Mouse (Mus musculus): Measurements from ENCODE around the gene Cmtm8. TPM values are rescaled to one million over a fixed set of nuclear protein-coding genes. Genes with fewer than 3 reads are reported as not detected.
A peak's percentile ranks its signal among the peaks of the same experiment; 100 is the strongest.

Cmtm8 gene
- polyA plus RNA-seq, 1 experiment from 2014 or later, result 7.9 TPM

DNA sequence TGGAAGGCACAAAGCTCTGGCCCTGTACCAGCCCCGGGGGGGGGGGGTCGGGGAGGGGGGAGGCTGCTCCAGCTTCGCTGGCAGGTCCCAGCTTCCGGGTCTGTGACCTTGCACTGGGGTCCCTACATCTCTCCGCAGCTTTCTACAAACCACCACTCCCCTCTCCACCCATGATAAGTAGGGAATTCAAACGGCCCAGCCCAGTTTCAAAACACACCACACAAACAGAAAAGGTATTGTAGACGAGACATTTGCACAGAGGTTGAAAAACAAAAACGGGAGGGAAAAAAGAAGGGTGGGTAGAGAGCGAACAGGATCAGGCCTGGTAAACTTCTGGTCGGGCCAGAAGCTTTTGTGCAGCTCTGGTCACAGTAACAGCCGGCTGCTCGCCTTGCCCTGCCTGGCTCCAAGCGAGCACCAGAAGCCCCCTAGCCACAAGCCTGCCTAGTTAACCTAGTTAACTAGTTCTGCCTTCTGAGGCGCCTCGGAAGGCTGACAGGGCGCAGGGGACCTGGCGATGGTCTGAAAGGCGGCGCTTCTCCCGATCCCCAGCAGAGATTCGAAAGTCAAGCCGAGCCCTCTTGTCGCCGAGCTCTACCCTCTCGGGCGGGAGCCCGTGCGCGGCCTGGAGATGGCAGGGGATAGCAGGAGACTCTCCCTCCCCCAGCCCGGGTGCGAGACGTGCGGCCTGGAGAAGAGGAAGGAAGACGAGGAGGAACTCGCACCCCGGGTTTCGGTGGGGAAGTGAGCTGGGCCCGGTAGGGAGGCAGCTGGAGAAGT lies 63.0 kb downstream of the Cmtm8 start:
- no peaks in the 10 kb centered on the region for H3K27me3 ChIP-seq
- peak; percentile 57 for ATAC-seq (replicated peaks)
- H3K9me3 ChIP-seq, result no peaks in the 10 kb centered on the region
- peak overlapping the region; percentile 29; the same call in 1 of the 2 replicates for H3K27ac ChIP-seq (replicated peaks)
- peak overlapping the region; percentile 57 for H3K4me3 ChIP-seq
- peak overlapping the region; percentile 99 for H3K4me2 ChIP-seq (replicated peaks)
- no peaks in the 10 kb centered on the region for H3K36me3 ChIP-seq
- WGBS, result under 1% methylated on average over 37 of the region's 38 CpGs
- H3K4me1 ChIP-seq, result peaks cover 28% of the 10 kb centered on the region
- peak overlapping the region; percentile 60 for H3K9ac ChIP-seq (replicated peaks)

DNA sequence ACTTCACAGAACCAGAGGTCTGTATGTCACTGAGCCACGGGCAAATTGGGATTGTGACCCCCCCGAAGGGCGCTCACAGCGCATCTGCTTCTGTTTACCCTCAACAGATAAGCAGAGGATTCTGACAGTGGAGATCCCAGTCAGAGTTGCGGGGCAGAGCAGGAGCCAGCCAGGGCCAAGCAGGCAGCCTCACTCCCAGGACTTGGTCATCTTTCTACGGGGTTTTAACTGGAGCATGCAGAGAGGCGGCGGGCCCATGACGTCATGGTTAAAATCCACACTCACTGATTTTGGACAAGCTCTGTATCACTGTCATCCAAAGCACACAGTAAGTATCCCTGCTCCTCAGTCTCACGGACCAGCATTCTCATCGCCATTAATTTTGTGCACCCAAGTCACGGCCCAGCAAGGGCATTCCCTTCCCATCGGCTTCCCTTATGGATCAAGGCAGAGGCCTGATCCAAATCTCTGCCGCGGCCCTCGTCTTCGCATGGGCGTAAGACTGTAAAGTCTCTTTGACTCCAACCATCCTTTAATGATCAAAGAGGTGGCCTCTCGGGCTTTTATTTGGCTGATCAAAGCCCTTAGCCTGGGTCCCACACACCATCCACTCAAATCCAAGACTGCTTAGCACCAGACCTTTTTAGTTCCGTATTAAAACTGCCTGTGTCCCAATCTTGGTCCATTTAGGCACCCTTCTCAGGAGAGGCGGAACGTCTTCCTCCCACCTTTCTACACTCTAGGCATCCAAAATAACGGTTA lies 63.8 kb downstream of the Cmtm8 start:
- H3K4me2 ChIP-seq (replicated peaks), result peak overlapping the region; percentile 99
- no peak for ATAC-seq (replicated peaks)
- WGBS, result 33% methylated on average over 23 of the region's 23 CpGs

DNA sequence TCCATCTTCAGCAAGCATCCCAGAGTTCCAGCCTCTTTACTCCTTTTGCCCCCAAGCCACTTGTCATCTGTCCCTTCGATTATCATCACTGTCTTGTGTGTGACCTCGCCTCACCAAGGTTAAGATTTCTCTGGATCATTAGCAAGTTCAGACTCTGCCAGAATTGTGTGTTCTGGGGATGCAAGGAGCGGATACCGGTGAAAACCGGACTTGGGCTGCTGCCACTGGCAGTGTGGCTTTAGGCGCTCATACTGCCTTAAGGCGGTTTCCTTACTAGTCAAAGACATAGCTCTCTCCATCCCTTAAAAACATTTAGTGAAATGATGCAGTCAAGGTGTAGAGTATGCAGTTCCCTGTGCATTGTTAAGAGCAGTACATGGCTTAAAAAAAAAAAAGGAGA lies 65.1 kb downstream of the Cmtm8 start:
- H3K4me1 ChIP-seq, result peaks cover 22% of the 10 kb centered on the region
- H3K4me3 ChIP-seq, result no peak overlapping the region
- no peaks in the 10 kb centered on the region for H3K27me3 ChIP-seq
- H3K9ac ChIP-seq (replicated peaks), result no peak overlapping the region
- H3K27ac ChIP-seq (replicated peaks), result no peak overlapping the region
- no peak overlapping the region for H3K4me2 ChIP-seq (replicated peaks)
- 86% methylated on average over 7 of the region's 7 CpGs for WGBS
- no peak for ATAC-seq (replicated peaks)
- no peaks in the 10 kb centered on the region for H3K36me3 ChIP-seq
- H3K9me3 ChIP-seq, result no peaks in the 10 kb centered on the region

More for the DNA sequence above, 63.8 kb downstream of the Cmtm8 start:
- Histone ChIP-seq H3K9ac (replicated peaks) (peak overlapping the region; percentile 60), H3K36me3 (no peaks in the 10 kb centered on the region), H3K9me3 (no peaks in the 10 kb centered on the region), H3K4me3 (peak overlapping the region; percentile 57), H3K27ac (replicated peaks) (no peak overlapping the region), H3K27me3 (no peaks in the 10 kb centered on the region), H3K4me1 (peaks cover 22% of the 10 kb centered on the region)

DNA sequence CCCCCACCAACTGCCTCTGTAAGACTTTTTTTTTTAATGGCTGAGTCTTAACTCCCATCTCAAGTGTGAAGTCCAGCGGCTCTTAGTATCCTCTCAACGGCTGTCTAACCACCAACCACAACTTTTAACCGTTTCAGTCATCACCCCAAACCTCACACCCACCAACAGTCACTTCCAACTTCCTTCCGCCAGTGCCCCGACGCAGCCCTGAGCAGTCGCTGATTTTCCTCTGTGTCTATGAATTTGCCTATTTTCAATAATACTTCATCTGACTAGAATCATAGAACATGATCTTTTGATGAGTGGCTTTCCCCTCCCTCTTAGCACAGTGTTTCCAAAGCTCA lies 65.9 kb downstream of the Cmtm8 start:
- Histone ChIP-seq H3K27ac (replicated peaks) (no peak overlapping the region), H3K4me3 (no peak overlapping the region), H3K27me3 (no peaks in the 10 kb centered on the region), H3K4me1 (peaks cover 22% of the 10 kb centered on the region), H3K4me2 (replicated peaks) (no peak overlapping the region), H3K9ac (replicated peaks) (no peak overlapping the region), H3K9me3 (no peaks in the 10 kb centered on the region), H3K36me3 (no peaks in the 10 kb centered on the region)
- ATAC-seq (replicated peaks), result no peak
- 89% methylated on average over 7 of the region's 7 CpGs for WGBS

- Histone ChIP-seq H3K9me3 (no peaks in the 10 kb centered on the region), H3K4me3 (no peak overlapping the region), H3K27ac (replicated peaks) (no peak overlapping the region), H3K27me3 (no peaks in the 10 kb centered on the region), H3K4me2 (replicated peaks) (no peak overlapping the region), H3K9ac (replicated peaks) (no peak overlapping the region), H3K4me1 (peaks cover 22% of the 10 kb centered on the region), H3K36me3 (no peaks in the 10 kb centered on the region)
- ATAC-seq (replicated peaks), result no peak
- 90% methylated on average over 6 of the region's 6 CpGs for WGBS
Observed at GRCm38 (mm10) chr9:114777178-114778046, 66.5 kb downstream of the Cmtm8 start.

DNA sequence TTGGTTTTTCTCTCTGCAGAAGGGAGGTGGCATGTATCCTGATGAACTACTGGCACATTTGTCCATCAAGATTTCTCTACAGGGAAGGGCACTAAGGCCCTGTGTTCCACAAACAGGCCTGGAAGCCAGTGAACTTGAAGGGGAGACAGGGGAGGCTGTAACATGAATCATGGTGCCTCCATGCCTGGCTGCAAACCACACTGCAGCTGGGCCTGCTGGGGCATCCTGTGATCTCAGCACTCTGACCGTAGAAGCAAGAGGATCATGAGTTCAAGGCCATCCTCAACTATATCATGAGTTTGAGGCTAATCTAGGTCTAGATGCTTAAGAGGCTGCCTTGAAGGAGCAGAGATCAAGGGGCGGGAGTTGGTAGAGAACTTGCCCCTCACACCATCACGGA lies 67.6 kb downstream of the Cmtm8 start:
- no peak overlapping the region for H3K9ac ChIP-seq (replicated peaks)
- H3K36me3 ChIP-seq, result no peaks in the 10 kb centered on the region
- no peak overlapping the region for H3K4me2 ChIP-seq (replicated peaks)
- ATAC-seq (replicated peaks), result no peak
- H3K4me3 ChIP-seq, result no peak overlapping the region
- H3K4me1 ChIP-seq, result peaks cover 16% of the 10 kb centered on the region
- H3K27ac ChIP-seq (replicated peaks), result no peak overlapping the region
- 95% methylated on average over 3 of the region's 3 CpGs for WGBS
- H3K27me3 ChIP-seq, result no peaks in the 10 kb centered on the region
- H3K9me3 ChIP-seq, result no peaks in the 10 kb centered on the region

DNA sequence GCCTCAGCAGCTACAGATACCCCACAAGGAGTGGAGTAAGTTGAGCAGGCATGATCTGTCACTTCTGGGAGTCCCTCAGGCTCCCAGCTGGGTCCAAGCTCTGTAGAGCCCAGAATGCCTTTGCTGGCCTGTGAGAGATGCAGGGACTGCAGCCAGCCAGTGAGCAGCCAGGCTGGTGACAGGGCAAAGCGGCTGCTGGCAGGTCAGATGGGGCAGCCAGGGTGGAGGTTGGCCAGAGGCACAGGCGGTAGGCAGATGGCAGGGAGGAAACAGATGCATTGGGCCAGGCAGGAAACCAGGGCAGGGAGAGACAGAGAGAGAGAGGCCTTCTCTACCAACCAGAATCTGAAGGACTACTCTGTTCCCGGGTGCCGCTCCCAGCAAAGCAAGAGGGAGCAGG lies 68.7 kb downstream of the Cmtm8 start:
- ATAC-seq (replicated peaks), result no peak
- peaks cover 5% of the 10 kb centered on the region for H3K4me1 ChIP-seq
- no peak overlapping the region for H3K9ac ChIP-seq (replicated peaks)
- no peaks in the 10 kb centered on the region for H3K9me3 ChIP-seq
- no peak overlapping the region for H3K27ac ChIP-seq (replicated peaks)
- no peak overlapping the region for H3K4me3 ChIP-seq
- no peak overlapping the region for H3K4me2 ChIP-seq (replicated peaks)
- no peaks in the 10 kb centered on the region for H3K36me3 ChIP-seq
- 66% methylated on average over 4 of the region's 4 CpGs for WGBS
- H3K27me3 ChIP-seq, result no peaks in the 10 kb centered on the region

DNA sequence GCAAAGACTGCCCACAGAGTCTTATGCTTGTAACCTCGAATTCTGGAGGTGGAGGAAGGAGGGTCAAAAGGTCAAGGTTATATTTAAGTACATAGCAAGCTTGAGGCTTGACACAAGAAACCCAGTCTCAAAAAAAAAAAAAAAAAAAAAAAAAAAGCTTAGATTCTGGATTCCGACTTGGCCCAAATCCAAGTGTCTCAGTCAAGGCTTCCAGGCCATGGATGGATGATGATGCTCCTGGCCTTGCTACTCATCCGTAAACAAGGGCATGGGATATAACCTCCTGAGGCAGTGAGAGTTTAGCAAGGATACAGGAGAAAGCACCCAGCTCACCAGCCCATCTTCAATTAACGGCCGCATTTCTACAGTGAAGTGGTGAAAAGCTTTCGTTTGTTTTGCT lies 69.3 kb downstream of the Cmtm8 start:
- Histone ChIP-seq H3K4me1 (no peaks in the 10 kb centered on the region), H3K36me3 (no peaks in the 10 kb centered on the region), H3K4me2 (replicated peaks) (no peak overlapping the region), H3K4me3 (no peak overlapping the region), H3K9ac (replicated peaks) (no peak overlapping the region), H3K27me3 (no peaks in the 10 kb centered on the region), H3K9me3 (no peaks in the 10 kb centered on the region), H3K27ac (replicated peaks) (no peak overlapping the region)
- ATAC-seq (replicated peaks), result no peak
- 82% methylated on average over 6 of the region's 6 CpGs for WGBS

GRCm38 (mm10) chr9:114771565-114771964 lies 72.4 kb downstream of the Cmtm8 start:
- Histone ChIP-seq H3K27me3 (no peaks in the 10 kb centered on the region), H3K4me2 (replicated peaks) (no peak overlapping the region), H3K36me3 (no peaks in the 10 kb centered on the region), H3K9me3 (no peaks in the 10 kb centered on the region), H3K9ac (replicated peaks) (no peak overlapping the region), H3K4me3 (no peak overlapping the region), H3K4me1 (peaks cover 15% of the 10 kb centered on the region), H3K27ac (replicated peaks) (no peak overlapping the region)
- WGBS, result 87% methylated on average over 7 of the region's 7 CpGs
- ATAC-seq (replicated peaks), result no peak

DNA sequence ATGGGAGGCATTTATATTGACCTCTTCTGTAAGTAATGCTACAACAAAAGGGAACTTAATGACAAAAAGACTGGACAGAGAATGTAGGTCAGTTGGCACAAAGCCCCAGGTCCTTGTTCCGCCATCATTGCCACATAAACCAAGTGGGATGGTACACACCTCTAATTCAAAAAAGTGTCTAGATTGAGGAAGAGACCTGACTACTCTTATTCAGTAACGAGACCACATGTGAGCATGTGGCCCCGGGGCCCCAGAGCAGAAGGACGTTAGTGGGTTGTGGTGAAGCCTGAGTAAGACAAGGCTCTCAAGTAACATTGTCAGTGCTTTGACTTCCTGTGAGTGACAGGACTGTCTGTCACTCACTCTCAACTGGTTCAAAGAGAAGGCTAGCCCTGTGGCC lies 73.7 kb downstream of the Cmtm8 start:
- H3K27me3 ChIP-seq, result no peaks in the 10 kb centered on the region
- H3K4me1 ChIP-seq, result peaks cover 16% of the 10 kb centered on the region
- H3K27ac ChIP-seq (replicated peaks), result no peak overlapping the region
- H3K9ac ChIP-seq (replicated peaks), result no peak overlapping the region
- no peaks in the 10 kb centered on the region for H3K9me3 ChIP-seq
- H3K36me3 ChIP-seq, result no peaks in the 10 kb centered on the region
- no peak overlapping the region for H3K4me3 ChIP-seq
- no peak overlapping the region for H3K4me2 ChIP-seq (replicated peaks)
- 83% methylated on average over 4 of the region's 4 CpGs for WGBS
- ATAC-seq (replicated peaks), result no peak

GRCm38 (mm10) chr9:114768066-114768465 lies 75.9 kb downstream of the Cmtm8 start:
- H3K27ac ChIP-seq (replicated peaks), result no peak overlapping the region
- 62% methylated on average over 10 of the region's 10 CpGs for WGBS
- no peaks in the 10 kb centered on the region for H3K36me3 ChIP-seq
- no peak overlapping the region for H3K4me3 ChIP-seq
- no peaks in the 10 kb centered on the region for H3K27me3 ChIP-seq
- no peak overlapping the region for H3K9ac ChIP-seq (replicated peaks)
- peaks cover 16% of the 10 kb centered on the region for H3K4me1 ChIP-seq
- H3K4me2 ChIP-seq (replicated peaks), result no peak overlapping the region
- H3K9me3 ChIP-seq, result no peaks in the 10 kb centered on the region
- ATAC-seq (replicated peaks), result no peak

- H3K4me2 ChIP-seq (replicated peaks), result no peak overlapping the region
- no peaks in the 10 kb centered on the region for H3K36me3 ChIP-seq
- H3K9ac ChIP-seq (replicated peaks), result no peak overlapping the region
- ATAC-seq (replicated peaks), result peak; percentile 23
- no peak overlapping the region for H3K27ac ChIP-seq (replicated peaks)
- H3K9me3 ChIP-seq, result no peaks in the 10 kb centered on the region
- 83% methylated on average over 2 of the region's 2 CpGs for WGBS
- H3K4me3 ChIP-seq, result no peak overlapping the region
- H3K4me1 ChIP-seq, result peaks cover 16% of the 10 kb centered on the region
- no peaks in the 10 kb centered on the region for H3K27me3 ChIP-seq
Observed at GRCm38 (mm10) chr9:114767507-114767906, 76.4 kb downstream of the Cmtm8 start.

Data from forebrain, embryonic 15.5 days (tissue).